In the genomic region with DNA sequence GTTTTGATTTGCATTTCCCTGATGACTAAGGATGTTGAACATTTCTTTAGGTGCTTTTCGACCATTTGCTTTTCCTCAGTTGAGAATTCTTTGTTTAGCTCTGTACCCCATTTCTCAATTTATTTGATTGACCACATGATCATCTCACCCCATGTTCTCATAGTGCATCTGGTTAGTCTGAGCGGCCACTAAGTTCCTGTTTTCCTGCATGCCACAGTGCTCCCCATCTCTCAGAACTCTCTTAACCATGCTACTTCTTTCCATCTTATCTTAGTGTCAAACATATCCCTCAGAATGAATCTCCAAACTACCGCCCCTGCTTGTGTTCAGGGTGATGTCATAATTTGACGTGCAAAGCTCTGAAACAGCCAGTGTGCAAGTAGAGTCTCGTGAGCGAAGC, we compare ENCODE assay signal across 20 mouse cellular contexts. TPM values are rescaled to one million over a fixed set of nuclear protein-coding genes. Genes with fewer than 3 reads are reported as not detected.
A peak's percentile ranks its signal among the peaks of the same experiment; 100 is the strongest.
DNase-seq lines count a peak whose midpoint lies in the region; ATAC-seq lines count a peak whose summit lies in the region.
"Had no signal": no experiment of that assay in that cellular context is flagged by ENCODE, and none has a peak within 500 bp of the region (broad histone marks: within the 10 kb centered on the region; RNA-seq: fewer than 3 reads in every experiment).

No protein-coding gene starts in this region.

- DNase-seq in splenic B cell, adult 2 months (ENCODE audit: low read depth, low spot score) = peak; percentile 7
- no peak for DNase-seq in embryo, embryonic 9.5 days (ENCODE audit: extremely low spot score)
- no peak for DNase-seq in ovary, postnatal 14 days (ENCODE audit: low spot score)
- DNase-seq: adrenal gland, adult 2 months; adrenal gland, postnatal 10 days; adrenal gland, postnatal 25 days; cerebellum, adult 11 months; cerebellum, adult 18-20 months; cerebellum, adult 8-10 months; cerebellum, adult 9-11 months; cerebellum, postnatal 14 days; cerebellum, postnatal 36 days; forebrain, postnatal 0 days had no signal

- H3K36me3 ChIP-seq in splenic B cell, adult 2 months (ENCODE audit: control insufficient read depth, insufficient read depth, low read length, poor library complexity, severe bottlenecking) = no peaks in the 10 kb centered on the region

- no peaks in the 10 kb centered on the region for H3K27me3 ChIP-seq in splenic B cell, adult 2 months (ENCODE audit: control insufficient read depth, insufficient read depth, low read length, poor library complexity, severe bottlenecking)
- H3K27me3 ChIP-seq: embryonic facial prominence, embryonic 13.5 days; embryonic facial prominence, embryonic 15.5 days; forebrain, embryonic 13.5 days; forebrain, embryonic 15.5 days had no signal

- ATAC-seq in granulocyte monocyte progenitor cell, adult 5-6 weeks (replicated peaks; ENCODE audit: poor library complexity, severe bottlenecking) = peak; percentile 70
- peak; percentile 66 for ATAC-seq in megakaryocyte progenitor cell, adult 5-6 weeks (replicated peaks; ENCODE audit: poor library complexity)
- ATAC-seq in erythroid progenitor cell, adult 5-6 weeks (replicated peaks; ENCODE audit: low FRiP score, poor library complexity, severe bottlenecking) = no peak
- ATAC-seq: forebrain, embryonic 13.5 days; forebrain, embryonic 15.5 days; forebrain, postnatal 0 days had no signal

RNA-seq across cellular contexts. Expression of gene Hbs1l, which starts 30.6 kb away (rescaled TPM):
- 53.8 and 73.3 TPM in 2 replicates for total RNA-seq in granulocyte monocyte progenitor cell, adult 5-6 weeks (2014; fragmentation: Nextera tagmentation)
- 81.5 and 87.9 TPM in 2 replicates for total RNA-seq in granulocyte monocyte progenitor cell, adult 5-6 weeks (2017)
- total RNA-seq in megakaryocyte progenitor cell, adult 5-6 weeks (2015) = 65.1 and 72.5 TPM in 2 replicates
- 88.3 and 93.5 TPM in 2 replicates for total RNA-seq in megakaryocyte progenitor cell, adult 5-6 weeks (2017)
- 85.9 and 87.6 TPM in 2 replicates for total RNA-seq in erythroid progenitor cell, adult 5-6 weeks (2015; ENCODE audit: low replicate concordance)
- 76.3 and 120 TPM in 2 replicates for total RNA-seq in erythroid progenitor cell, adult 5-6 weeks (2017; ENCODE audit: low replicate concordance)

RNA-seq across cellular contexts. Expression of gene Aldh8a1, which starts 50.7 kb away (rescaled TPM):
- not detected in 2 replicates for total RNA-seq in granulocyte monocyte progenitor cell, adult 5-6 weeks (2014; fragmentation: Nextera tagmentation)
- not detected in 2 replicates for total RNA-seq in granulocyte monocyte progenitor cell, adult 5-6 weeks (2017)
- not detected in 2 replicates for total RNA-seq in megakaryocyte progenitor cell, adult 5-6 weeks (2015)
- not detected in 2 replicates for total RNA-seq in megakaryocyte progenitor cell, adult 5-6 weeks (2017)
- not detected in 2 replicates for total RNA-seq in erythroid progenitor cell, adult 5-6 weeks (2015; ENCODE audit: low replicate concordance)
- total RNA-seq in erythroid progenitor cell, adult 5-6 weeks (2017; ENCODE audit: low replicate concordance) = not detected in 2 replicates
